Mouse (Mus musculus) G1E-ER4 (cell line): ENCODE data around the gene Wdr5. TPM values are rescaled to one million over a fixed set of nuclear protein-coding genes. Genes with fewer than 3 reads are reported as not detected.

Source experiments
- GATA1 ChIP-seq: IDR thresholded peaks from one replicate; pipeline ENCODE4 v1.8.0; 2012; ENCODE audit warnings: low read length, inconsistent platforms
- polyA plus RNA-seq: library from polyadenylated mRNA; stranded (reverse); fragments of >175 nt; gene quantifications from 2 replicates; pipeline ENCODE4 v1.2.3, GENCODE M21; 2012

Gene Wdr5
- polyA plus RNA-seq, 1 experiment, result 168 TPM

- no peak for TF ChIP-seq GATA1
Observed at GRCm38 (mm10) chr2:27486725-27487124, 28.2 kb upstream of the Wdr5 start.

- TF ChIP-seq GATA1, result no peak
Observed at GRCm38 (mm10) chr2:27487336-27488049, 27.5 kb upstream of the Wdr5 start.

GRCm38 (mm10) chr2:27488362-27488761 is 26.6 kb upstream of the Wdr5 start:
- TF ChIP-seq GATA1, result no peak

DNA sequence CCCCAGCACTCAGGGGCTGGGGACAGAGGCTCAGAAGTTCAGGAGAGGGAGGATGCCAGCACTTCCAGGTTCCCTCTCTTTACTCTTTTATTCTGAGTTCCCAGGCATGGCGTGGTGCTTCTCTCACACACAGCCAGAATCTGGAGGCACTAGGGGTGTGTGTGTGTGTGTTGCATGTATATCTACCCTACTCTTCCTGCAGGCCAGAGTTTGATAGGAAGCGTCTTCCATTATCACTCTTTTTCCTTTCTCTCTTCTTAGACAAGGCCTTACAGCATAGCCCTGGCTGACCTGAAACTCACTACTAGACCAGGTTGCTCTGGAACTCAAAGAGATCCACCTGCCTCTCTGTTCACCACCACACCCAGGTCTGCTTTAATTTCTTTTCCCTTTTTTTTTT is 24.0 kb upstream of the Wdr5 start:
- TF ChIP-seq GATA1, result no peak

- TF ChIP-seq GATA1, result no peak
Observed at GRCm38 (mm10) chr2:27493971-27494370, 21.0 kb upstream of the Wdr5 start.

GRCm38 (mm10) chr2:27496391-27497028 is 18.4 kb upstream of the Wdr5 start:
- TF ChIP-seq GATA1, result no peak

- no peak for TF ChIP-seq GATA1
Observed at GRCm38 (mm10) chr2:27504113-27504885, 10.7 kb upstream of the Wdr5 start.

DNA sequence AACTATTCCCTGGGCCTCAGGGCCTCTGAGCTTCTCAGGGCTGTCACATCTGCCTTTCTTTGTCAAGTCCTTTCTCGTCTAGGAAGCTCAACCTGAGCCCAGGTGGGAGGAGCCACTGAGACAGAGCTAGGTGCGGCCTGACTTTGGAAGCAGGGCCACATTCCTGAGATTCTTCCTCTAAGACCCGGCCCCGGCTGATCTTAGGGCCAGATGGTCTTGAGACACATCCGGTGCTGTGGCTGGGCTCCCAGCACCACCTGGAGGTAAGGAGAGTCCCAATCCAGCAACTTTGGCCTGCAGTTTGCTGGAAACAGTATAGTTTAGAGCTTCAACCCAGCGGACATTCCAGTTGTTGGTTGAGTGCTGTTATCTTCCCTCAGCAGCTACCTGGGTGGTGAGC is 9.4 kb upstream of the Wdr5 start:
- TF ChIP-seq GATA1, result no peak

DNA sequence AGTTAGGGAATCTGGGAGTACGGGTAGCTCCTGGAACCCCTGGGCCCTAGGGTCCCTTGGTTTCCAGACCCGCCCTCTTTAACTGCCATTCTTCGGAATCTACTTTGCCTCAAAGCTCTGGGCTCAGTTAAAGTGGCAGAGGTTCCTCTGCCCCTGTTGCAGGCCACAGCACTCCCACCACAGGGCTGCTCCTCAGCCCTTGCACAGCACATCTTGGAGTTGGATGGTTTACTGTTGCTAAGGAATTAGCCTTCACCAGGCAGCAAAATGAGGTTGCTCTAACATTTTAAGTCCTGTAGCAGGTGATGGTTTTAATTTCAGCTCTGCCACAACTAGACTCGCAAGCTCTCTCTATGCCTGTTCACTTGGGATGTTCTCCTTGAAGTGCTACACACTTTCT is 7.4 kb upstream of the Wdr5 start, which contains the start of gene Brd3:
Gene Brd3 (minus strand): TSS at position 101 of the 400 bp plus-strand sequence.
- TF ChIP-seq GATA1, result no peak

DNA sequence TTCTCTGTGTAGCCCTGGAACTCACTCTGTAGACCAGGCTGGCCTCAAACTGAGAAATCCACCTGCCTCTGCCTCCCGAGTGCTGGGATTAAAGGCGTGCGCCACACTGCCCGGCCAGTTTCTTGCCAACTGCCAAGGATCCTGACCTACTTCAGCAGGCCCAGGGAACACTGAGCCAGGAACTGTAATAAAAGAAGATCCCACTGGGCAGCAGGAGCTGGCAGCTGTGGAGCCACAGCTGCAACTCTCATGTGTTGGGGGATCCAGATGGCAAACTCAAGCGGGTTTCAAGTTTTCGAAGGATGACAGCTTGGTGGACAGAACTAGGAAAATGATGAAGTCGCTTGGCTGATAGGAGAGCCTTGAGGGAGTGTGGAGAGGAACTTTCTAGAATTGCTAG is 4.3 kb upstream of the Wdr5 start:
- TF ChIP-seq GATA1, result no peak

GRCm38 (mm10) chr2:27512909-27513308 is 2.0 kb upstream of the Wdr5 start:
- TF ChIP-seq GATA1, result no peak

GRCm38 (mm10) chr2:27513861-27514260 is 1.1 kb upstream of the Wdr5 start:
- no peak for TF ChIP-seq GATA1

- TF ChIP-seq GATA1, result no peak
Observed at GRCm38 (mm10) chr2:27515341-27516166, 597 bp downstream of the Wdr5 start.

GRCm38 (mm10) chr2:27516289-27516688 is 1.3 kb downstream of the Wdr5 start:
- TF ChIP-seq GATA1, result no peak

GRCm38 (mm10) chr2:27518283-27518682 is 3.3 kb downstream of the Wdr5 start:
- TF ChIP-seq GATA1, result no peak

- no peak for TF ChIP-seq GATA1
Observed at GRCm38 (mm10) chr2:27539336-27539735, 24.4 kb downstream of the Wdr5 start.
